Mouse (Mus musculus) kidney, postnatal 10 days (tissue): Measurements from ENCODE around the gene Vapa.

ENCODE experiments used
- DNase-seq: peaks from one replicate; pipeline ENCODE4 v3.0.0; 2021; ENCODE audit warnings: mixed read lengths

Gene Vapa

GRCm38 (mm10) chr17:65623130-65623529 lies 9.8 kb upstream of the Vapa start:
- DNase-seq = no peak

GRCm38 (mm10) chr17:65618431-65618830 lies 5.1 kb upstream of the Vapa start:
- DNase-seq = no peak

GRCm38 (mm10) chr17:65615678-65616077 lies 2.3 kb upstream of the Vapa start:
- no peak for DNase-seq

GRCm38 (mm10) chr17:65614431-65614830 lies 1.1 kb upstream of the Vapa start:
- DNase-seq = no peak

GRCm38 (mm10) chr17:65613142-65613462 lies 253 bp downstream of the Vapa start:
- no peak for DNase-seq

GRCm38 (mm10) chr17:65612391-65613141 lies 789 bp downstream of the Vapa start:
- peak; percentile 67 for DNase-seq

- DNase-seq = no peak
Observed at GRCm38 (mm10) chr17:65611721-65612120, 1.6 kb downstream of the Vapa start.

GRCm38 (mm10) chr17:65608743-65609142 lies 4.6 kb downstream of the Vapa start:
- DNase-seq = no peak

- no peak for DNase-seq
Observed at GRCm38 (mm10) chr17:65608312-65608687, 5.1 kb downstream of the Vapa start.

GRCm38 (mm10) chr17:65607574-65608311 lies 5.6 kb downstream of the Vapa start:
- DNase-seq = peak; percentile 42

GRCm38 (mm10) chr17:65606014-65606413 lies 7.3 kb downstream of the Vapa start:
- DNase-seq = no peak

GRCm38 (mm10) chr17:65604892-65605291 lies 8.5 kb downstream of the Vapa start:
- DNase-seq = no peak

GRCm38 (mm10) chr17:65604315-65604714 lies 9.0 kb downstream of the Vapa start:
- DNase-seq = no peak

GRCm38 (mm10) chr17:65597857-65598486 lies 15.4 kb downstream of the Vapa start:
- DNase-seq = no peak

GRCm38 (mm10) chr17:65594687-65595086 lies 18.7 kb downstream of the Vapa start:
- DNase-seq = no peak

GRCm38 (mm10) chr17:65586892-65587291 lies 26.5 kb downstream of the Vapa start:
- no peak for DNase-seq

GRCm38 (mm10) chr17:65581440-65581839 lies 31.9 kb downstream of the Vapa start:
- no peak for DNase-seq

- DNase-seq = no peak
Observed at GRCm38 (mm10) chr17:65579766-65580165, 33.6 kb downstream of the Vapa start.

- DNase-seq = no peak
Observed at GRCm38 (mm10) chr17:65575339-65575738, 38.0 kb downstream of the Vapa start.

GRCm38 (mm10) chr17:65574850-65575249 lies 38.5 kb downstream of the Vapa start:
- no peak for DNase-seq

GRCm38 (mm10) chr17:65571866-65572265 lies 41.5 kb downstream of the Vapa start:
- no peak for DNase-seq

GRCm38 (mm10) chr17:65571466-65571865 lies 41.9 kb downstream of the Vapa start:
- no peak for DNase-seq

GRCm38 (mm10) chr17:65564189-65564588 lies 49.2 kb downstream of the Vapa start:
- no peak for DNase-seq

GRCm38 (mm10) chr17:65563345-65563744 lies 50.0 kb downstream of the Vapa start:
- no peak for DNase-seq
